Mouse (Mus musculus): ENCODE measurements around the gene Atraid.

Gene Atraid

GRCm38 (mm10) chr5:31054261-31055215, 6.4 kb downstream of the Atraid start, which contains the start of gene Cad:
Gene Cad, plus strand, starts transcription at chr5:31054780.
- peak; percentile 79 for DNase-seq (ENCODE audit: low read depth, low spot score)

DNA sequence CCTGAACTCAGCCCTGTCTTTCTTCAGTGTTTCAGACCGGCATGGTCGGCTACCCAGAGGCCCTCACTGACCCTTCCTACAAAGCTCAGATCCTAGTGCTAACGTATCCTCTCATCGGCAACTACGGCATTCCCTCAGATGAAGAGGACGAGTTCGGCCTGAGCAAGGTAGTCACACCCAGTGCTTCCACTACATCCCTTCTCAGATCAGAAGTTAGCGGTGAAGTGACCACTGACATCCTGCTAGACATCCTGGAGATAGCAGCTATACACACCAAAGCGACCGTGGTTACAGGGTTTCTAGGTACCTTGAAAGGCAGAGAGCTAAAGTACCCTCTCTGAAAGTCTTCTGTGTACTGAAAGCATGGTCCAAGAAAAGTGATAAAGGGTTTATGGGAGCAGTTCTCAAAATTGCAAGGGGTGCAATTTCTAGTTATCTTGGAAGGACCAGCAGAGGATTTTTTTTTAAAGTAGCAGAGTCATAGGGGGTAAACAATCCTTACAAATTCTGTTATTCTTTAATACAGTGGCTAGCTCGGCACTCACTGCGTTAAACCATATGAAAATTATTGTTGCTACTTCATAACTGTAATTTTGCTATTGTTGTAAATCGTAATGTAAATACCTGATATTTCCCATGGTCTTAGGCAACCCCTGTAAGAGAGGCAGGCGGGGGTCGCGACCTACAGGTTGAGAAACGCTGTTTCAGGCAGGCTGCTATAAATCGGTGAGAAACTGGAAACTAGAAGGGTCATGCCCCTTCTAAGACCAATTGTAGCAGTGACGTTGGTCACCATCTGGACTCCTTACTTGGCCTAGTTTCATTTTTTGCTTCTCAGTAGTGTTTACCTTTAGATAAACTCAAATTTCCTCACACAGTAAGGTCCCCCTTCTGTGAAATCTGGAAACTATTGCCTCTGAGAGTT, 7.4 kb downstream of the Atraid start:
- DNase-seq (ENCODE audit: low read depth, low spot score), result no peak

GRCm38 (mm10) chr5:31069810-31070209, 21.7 kb downstream of the Atraid start:
- no peak for DNase-seq (ENCODE audit: low read depth, low spot score)

GRCm38 (mm10) chr5:31071059-31071458, 22.9 kb downstream of the Atraid start:
- no peak for DNase-seq (ENCODE audit: low read depth, low spot score)

DNA sequence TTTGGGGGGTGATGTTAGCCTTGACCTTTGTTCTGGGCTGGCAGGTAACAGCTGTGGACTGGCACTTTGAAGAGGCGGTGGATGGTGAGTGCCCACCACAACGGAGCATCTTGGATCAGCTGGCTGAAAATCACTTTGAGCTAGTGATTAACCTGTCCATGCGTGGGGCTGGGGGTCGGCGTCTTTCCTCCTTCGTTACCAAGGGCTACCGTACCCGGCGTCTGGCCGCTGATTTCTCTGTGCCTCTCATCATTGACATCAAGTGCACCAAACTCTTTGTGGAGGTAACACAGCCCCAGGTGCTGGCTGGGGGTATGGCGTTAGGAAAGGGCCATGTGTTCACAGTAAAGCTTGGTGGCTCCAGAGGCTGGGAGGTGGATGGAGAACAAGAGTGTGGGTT, 23.7 kb downstream of the Atraid start:
- DNase-seq (ENCODE audit: low read depth, low spot score), result no peak

DNA sequence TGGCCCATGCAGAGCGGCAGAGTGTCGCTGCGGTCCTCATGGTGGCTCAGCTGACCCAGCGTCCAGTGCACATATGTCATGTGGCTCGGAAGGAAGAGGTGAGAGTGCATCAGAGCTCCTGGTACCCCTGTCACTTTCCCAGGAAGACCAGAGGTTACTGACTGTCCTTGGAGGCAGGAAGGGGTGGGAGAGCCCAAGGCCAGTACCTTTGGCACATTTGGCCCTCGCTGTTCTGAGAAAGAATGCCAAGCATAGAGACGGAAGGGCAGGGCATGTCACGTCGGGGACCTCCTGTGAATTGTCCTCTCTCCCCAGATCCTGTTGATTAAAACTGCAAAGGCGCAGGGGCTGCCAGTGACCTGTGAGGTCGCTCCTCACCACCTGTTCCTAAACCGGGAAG, 25.1 kb downstream of the Atraid start:
- no peak for DNase-seq (ENCODE audit: low read depth, low spot score)

- DNase-seq (ENCODE audit: low read depth, low spot score), result no peak
These were observed 28.2 kb downstream of the Atraid start for GRCm38 (mm10) chr5:31076346-31076745.

- no peak for DNase-seq (ENCODE audit: low read depth, low spot score)
These were observed 32.1 kb downstream of the Atraid start for GRCm38 (mm10) chr5:31080059-31080794.

- no peak for DNase-seq (ENCODE audit: low read depth, low spot score)
These were observed 32.7 kb downstream of the Atraid start for GRCm38 (mm10) chr5:31080795-31081164.

DNA sequence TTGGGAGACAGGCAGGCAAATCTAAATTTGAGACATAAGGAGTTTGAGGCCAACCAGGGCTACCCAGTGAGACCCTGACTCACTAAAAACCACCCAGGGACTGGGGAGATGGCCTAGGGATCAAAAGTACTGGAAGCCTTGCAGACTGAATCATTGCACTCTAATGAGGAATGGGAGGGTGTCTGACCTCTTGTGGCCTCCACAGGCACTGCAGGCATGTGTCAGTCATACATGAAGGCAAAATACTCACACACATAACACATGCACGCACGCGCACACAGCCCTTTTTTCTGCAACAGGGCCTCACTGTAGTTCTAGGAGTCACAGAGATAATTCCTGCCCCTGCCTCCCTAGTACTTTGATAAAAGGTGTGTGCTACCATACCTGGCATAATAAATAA, 33.3 kb downstream of the Atraid start:
- no peak for DNase-seq (ENCODE audit: low read depth, low spot score)

- DNase-seq (ENCODE audit: low read depth, low spot score), result no peak
These were observed 34.2 kb downstream of the Atraid start for GRCm38 (mm10) chr5:31082355-31082754.

GRCm38 (mm10) chr5:31082935-31083625, 35.0 kb downstream of the Atraid start:
- no peak for DNase-seq (ENCODE audit: low read depth, low spot score)

DNA sequence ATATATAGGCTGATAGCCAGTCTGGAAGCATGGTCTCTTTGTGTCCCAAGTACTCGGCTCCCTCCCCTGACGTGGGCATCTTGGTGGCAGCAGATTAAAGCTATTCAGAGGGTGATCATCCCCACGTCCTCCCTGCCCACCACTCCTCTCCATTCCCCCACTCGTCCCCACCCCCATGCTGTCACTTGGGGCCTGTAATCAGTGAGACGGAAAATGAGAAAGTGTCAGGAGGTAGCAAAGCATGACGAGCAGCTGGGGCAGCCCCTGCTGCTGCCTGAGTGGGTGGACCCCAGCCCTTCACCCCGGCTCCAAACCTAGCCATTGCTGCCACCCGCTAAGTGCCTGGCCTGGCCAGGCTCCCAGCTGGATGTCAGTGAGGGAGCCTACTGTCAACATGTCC, 35.8 kb downstream of the Atraid start:
- DNase-seq (ENCODE audit: low read depth, low spot score), result no peak

GRCm38 (mm10) chr5:31086606-31087005, 38.5 kb downstream of the Atraid start:
- DNase-seq (ENCODE audit: low read depth, low spot score), result no peak

GRCm38 (mm10) chr5:31087131-31087530, 39.0 kb downstream of the Atraid start:
- no peak for DNase-seq (ENCODE audit: low read depth, low spot score)

GRCm38 (mm10) chr5:31092231-31092975, 44.3 kb downstream of the Atraid start:
- no peak for DNase-seq (ENCODE audit: low read depth, low spot score)

DNA sequence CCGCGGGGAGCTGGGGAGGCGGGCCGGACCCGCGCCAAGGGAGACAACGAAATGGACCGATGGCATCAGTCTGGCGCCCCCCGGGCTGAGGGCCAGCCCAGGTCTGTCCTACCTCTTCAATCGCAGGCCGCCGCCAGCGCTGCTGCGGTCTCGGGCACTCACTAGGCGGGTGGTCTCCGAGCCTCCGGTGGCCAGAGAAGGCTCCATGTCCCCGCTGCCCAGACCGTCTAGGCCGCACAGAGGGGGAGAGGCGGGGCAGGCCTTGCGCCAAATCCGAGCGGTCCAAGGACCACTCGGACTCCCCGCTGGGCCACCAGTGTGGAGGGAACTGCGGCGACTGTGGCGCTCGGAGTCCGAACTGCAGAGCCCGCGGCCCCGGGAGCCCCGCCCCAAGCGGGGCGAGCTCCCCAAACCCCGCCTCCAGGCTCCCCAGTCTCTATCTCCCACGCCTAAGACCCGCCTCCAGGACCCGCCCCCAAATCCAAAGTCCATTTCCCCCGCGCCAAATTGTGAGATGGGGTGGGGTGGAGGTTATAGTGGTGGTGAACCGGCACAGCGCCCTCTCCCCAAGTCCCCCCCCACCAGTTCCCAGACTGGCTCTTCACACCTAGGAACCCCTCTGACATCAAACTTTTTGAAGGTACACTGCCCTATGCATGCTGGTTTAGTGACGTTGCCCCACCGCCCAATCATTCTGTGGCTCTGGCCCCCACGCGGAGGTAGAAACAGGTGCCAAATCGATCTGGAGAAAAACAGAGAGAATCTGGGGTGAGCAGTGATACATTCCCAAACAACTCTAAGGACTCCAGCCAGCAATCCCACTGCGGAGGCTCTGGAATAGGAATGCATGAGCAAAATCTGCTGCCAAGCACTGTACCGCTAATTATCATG, 45.3 kb downstream of the Atraid start:
- no peak for DNase-seq (ENCODE audit: low read depth, low spot score)

DNA sequence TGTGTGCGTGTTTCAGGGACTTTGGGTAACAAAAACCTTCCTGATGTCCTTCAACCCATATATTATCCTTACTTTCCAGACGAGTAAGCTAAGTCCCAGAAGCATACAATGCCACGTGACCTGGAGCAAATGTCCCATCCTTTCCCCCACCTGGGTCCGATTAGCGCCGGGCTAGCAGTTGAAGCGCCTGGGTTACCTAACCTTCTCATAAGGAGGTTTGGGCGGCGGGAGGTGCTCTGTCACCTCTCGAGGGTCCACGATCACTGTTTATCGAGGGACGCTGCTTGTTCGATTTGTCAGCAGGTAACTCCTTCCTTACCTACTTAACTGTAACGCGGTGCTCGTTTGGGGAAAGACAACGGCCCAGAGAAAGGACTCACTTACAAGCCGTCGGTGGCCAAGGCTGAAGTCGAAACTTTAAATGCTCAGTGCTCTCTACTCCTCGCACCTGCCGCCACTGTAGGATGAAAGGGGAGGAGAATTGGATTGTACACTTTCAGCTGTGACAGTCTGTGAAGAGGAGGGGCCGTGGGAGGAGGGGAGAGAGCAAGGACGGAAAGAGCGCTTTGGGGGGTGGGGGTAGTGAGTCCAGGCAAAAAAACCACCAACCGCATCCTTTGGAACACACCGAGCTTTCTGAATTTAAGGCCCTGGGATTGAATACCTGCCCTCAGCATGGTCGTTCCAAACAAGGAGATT, 46.1 kb downstream of the Atraid start:
- no peak for DNase-seq (ENCODE audit: low read depth, low spot score)

Measured in retina, postnatal 7 days (tissue).